Mouse (Mus musculus): ENCODE data around the gene Lama2. TPM values are rescaled to one million over a fixed set of nuclear protein-coding genes. Genes with fewer than 3 reads are reported as not detected.

The Lama2 gene
- 0.53 TPM for polyA plus RNA-seq (2014; fragmentation: Illumina TruSeq; extraction: RNeasy Lipid Tissue Mini Kit (QIAGEN cat#74804); ENCODE audit: low read depth, low replicate concordance)

GRCm38 (mm10) chr10:27619658-27620057 is at the start of gene Lama2:
Gene Lama2 (minus strand): TSS chr10:27619758.

Measured in liver, adult 10 weeks (tissue).